Mouse (Mus musculus) central nervous system, embryonic 11.5 days (tissue): ENCODE measurements around the gene Ccl6. TPM values are rescaled to one million over a fixed set of nuclear protein-coding genes. Genes with fewer than 3 reads are reported as not detected.

Experiments used
- polyA plus RNA-seq: library from polyadenylated mRNA; depleted of rRNA; stranded (reverse); fragments of >200 nt; gene quantifications from 2 replicates; pipeline ENCODE4 v1.2.3, GENCODE M21; 2012; rRNA removed

The Ccl6 gene
- 0.65 and 1.3 TPM in 2 replicates for polyA plus RNA-seq

DNA sequence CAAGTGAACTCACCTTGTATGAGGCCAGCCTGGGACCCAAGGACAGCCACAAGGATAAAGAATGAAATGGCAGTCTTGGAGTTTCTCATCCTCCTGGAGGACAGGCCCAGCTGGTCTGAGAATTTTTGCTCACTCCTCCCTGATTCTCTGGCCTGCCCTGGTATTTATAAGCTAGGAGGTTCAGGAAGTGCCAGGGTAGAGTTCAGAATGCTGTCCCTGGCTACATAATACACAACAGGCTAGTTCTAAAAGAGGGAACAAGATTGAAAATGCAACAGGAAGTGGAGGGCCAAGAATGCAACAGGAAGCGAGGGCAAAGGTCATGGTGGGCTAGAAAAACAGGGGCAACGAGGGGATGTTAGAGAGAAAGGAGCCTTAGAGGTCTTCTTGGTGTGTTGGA lies at the start of gene Ccl6:
Ccl6 (minus strand) TSS at position 235 of the 400 bp plus-strand sequence.

DNA sequence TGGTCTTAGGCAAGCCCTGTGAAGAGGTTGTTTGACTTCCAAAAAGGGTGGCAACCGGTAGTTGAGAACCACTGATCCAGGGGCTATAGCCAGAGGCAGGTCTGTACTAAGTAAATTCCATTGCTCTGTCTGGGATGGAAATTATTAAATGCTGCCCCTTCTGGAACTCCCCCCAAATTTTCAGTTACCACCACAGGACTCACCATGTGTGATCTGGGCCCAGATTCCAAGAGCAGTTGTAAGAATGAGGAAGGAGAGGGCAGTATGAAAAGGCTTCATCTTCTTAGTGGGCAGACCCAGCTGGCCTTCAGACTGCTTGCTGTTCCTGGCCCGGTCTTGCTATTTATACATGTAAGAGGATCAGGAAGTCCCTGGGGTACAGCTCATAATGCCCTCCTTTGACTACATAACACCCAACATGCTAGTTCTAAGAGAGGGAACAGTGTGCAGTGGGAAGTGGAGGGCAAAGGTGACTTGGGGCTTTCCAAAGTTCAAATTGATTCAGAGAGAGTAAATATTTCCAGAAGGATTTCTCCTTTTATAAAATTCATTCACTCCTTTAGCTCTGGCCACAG lies 14.6 kb downstream of the Ccl6 start, which contains the start of gene Ccl9:
Ccl9 (minus strand) TSS at position 451 of the 575 bp plus-strand sequence.

Other genes starting within 250 kb of the Ccl6 start
- gene Rasl10b, start 183.9 kb downstream of the Ccl6 start, polyA plus RNA-seq = 13.3 TPM in 2 replicates
- 0.02 and 0.12 TPM in 2 replicates for gene Gas2l2, start 163.6 kb downstream of the Ccl6 start, polyA plus RNA-seq
- 0.48 and 0.51 TPM in 2 replicates for gene 1700020L24Rik, start 155.4 kb downstream of the Ccl6 start, polyA plus RNA-seq
- 3.6 and 4.1 TPM in 2 replicates for gene Mmp28, start 130.0 kb downstream of the Ccl6 start, polyA plus RNA-seq
- gene Taf15, start 120.0 kb downstream of the Ccl6 start, polyA plus RNA-seq = 163 and 320 TPM in 2 replicates
- not detected in 2 replicates for gene Heatr9, start 70.9 kb downstream of the Ccl6 start, polyA plus RNA-seq
- gene Ccl5, start 62.6 kb downstream of the Ccl6 start, polyA plus RNA-seq = not detected in 2 replicates
- 1.2 and 1.3 TPM in 2 replicates for gene Ccl9, start 14.5 kb downstream of the Ccl6 start, polyA plus RNA-seq
- gene Rpl9-ps1, start 52.5 kb upstream of the Ccl6 start, polyA plus RNA-seq = not detected in 2 replicates
- gene Ccl3, start 56.3 kb upstream of the Ccl6 start, polyA plus RNA-seq = 0.85 and 0.98 TPM in 2 replicates
- 0.13 and 0.21 TPM in 2 replicates for gene Ccl4, start 69.5 kb upstream of the Ccl6 start, polyA plus RNA-seq
- 0.34 and 0.48 TPM in 2 replicates for gene Wfdc17, start 110.9 kb upstream of the Ccl6 start, polyA plus RNA-seq
- gene Wfdc18, start 115.9 kb upstream of the Ccl6 start, polyA plus RNA-seq = not detected in 2 replicates
- gene Wfdc21, start 153.9 kb upstream of the Ccl6 start, polyA plus RNA-seq = 0.20 and 0.46 TPM in 2 replicates
- 24.1 and 25.3 TPM in 2 replicates for gene Heatr6, start 160.6 kb upstream of the Ccl6 start, polyA plus RNA-seq